Mouse (Mus musculus): ENCODE measurements around the gene Slc43a1. TPM values are rescaled to one million over a fixed set of nuclear protein-coding genes. Genes with fewer than 3 reads are reported as not detected.

Slc43a1 gene
- total and polyA plus RNA-seq, 2 experiments from 2014 or later: 2.8 to 3.9 TPM

DNA sequence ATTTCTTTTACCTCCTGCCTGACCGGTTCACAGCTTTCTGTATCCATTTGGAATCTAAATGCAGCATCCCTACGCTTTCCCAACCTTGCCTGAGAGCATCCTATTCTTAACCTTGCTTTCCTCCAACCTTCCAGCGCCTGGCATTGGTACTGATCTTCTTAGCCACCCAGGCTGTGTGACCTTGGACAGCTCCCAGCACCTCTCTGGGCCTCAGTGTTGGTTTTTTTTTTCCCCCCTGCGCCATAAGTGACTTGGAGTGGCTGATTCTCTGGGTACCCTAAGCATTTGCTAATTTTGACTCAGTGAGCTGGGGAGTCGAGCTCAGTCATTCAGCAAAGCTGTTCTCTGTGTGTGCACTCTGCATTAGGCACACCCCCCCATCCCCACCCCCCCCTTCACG, 37.2 kb downstream of the Slc43a1 start:
- Histone ChIP-seq H3K4me2 (ENCODE audit: low read depth, low read length) (no peak overlapping the region), H3K4me1 (ENCODE audit: control insufficient read depth, insufficient read depth) (no peaks in the 10 kb centered on the region), H3K9me3 (replicated peaks; ENCODE audit: control insufficient read depth, low read length) (no peaks in the 10 kb centered on the region), H3K9ac (replicated peaks; ENCODE audit: low read depth, low read length) (no peak overlapping the region), H3K27me3 (ENCODE audit: control insufficient read depth, insufficient read depth, low read length) (peaks cover 73% of the 10 kb centered on the region), H3K27ac (ENCODE audit: low read depth) (no peak overlapping the region), H3K36me3 (replicated peaks; ENCODE audit: control insufficient read depth, insufficient read depth, low read length) (no peaks in the 10 kb centered on the region), H3K4me3 (ENCODE audit: low read depth, low read length) (no peak overlapping the region)
- no peak for ATAC-seq (ENCODE audit: insufficient read depth, low read depth)
- TF ChIP-seq CTCF (IDR thresholded peaks at IDR 0.05; ENCODE audit: low read depth) (no peak), EP300 (IDR thresholded peaks at IDR 0.05; ENCODE audit: low read depth) (no peak)
- no peak for DNase-seq (ENCODE audit: low spot score)
- 31% methylated on average over 6 of the region's 6 CpGs for WGBS

DNA sequence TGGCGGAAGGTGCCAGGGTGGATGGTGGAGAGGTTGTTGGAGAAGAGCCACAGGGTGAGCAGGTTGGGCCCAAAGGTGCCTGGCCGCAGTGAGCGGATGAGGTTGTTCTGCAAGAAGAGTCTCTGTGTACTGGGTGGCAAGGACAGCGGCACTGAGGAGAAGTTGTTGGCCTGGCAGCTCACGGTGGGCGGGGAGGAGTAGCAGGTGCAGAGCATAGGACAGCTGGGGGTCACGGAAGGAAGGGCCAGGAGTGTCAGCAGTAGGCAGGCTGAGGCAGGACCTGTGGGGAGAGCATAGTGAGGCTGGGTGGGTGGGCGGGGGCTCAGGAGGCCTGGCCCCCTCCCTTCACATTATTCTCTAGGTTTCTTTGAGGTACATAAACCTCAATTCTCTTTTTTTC, 41.9 kb downstream of the Slc43a1 start:
- H3K4me3 ChIP-seq (ENCODE audit: low read depth, low read length): no peak overlapping the region
- H3K4me1 ChIP-seq (ENCODE audit: control insufficient read depth, insufficient read depth): peaks cover 6% of the 10 kb centered on the region
- peaks cover 72% of the 10 kb centered on the region for H3K27me3 ChIP-seq (ENCODE audit: control insufficient read depth, insufficient read depth, low read length)
- DNase-seq (ENCODE audit: low spot score) (no peak), ATAC-seq (ENCODE audit: insufficient read depth, low read depth) (no peak)
- H3K27ac ChIP-seq (ENCODE audit: low read depth): no peak overlapping the region
- TF ChIP-seq CTCF (IDR thresholded peaks at IDR 0.05; ENCODE audit: low read depth) (no peak), EP300 (IDR thresholded peaks at IDR 0.05; ENCODE audit: low read depth) (no peak)
- H3K9ac ChIP-seq (replicated peaks; ENCODE audit: low read depth, low read length): no peak overlapping the region
- H3K36me3 ChIP-seq (replicated peaks; ENCODE audit: control insufficient read depth, insufficient read depth, low read length): no peaks in the 10 kb centered on the region
- 67% methylated on average over 8 of the region's 8 CpGs for WGBS
- no peak overlapping the region for H3K4me2 ChIP-seq (ENCODE audit: low read depth, low read length)
- H3K9me3 ChIP-seq (replicated peaks; ENCODE audit: control insufficient read depth, low read length): no peaks in the 10 kb centered on the region

DNA sequence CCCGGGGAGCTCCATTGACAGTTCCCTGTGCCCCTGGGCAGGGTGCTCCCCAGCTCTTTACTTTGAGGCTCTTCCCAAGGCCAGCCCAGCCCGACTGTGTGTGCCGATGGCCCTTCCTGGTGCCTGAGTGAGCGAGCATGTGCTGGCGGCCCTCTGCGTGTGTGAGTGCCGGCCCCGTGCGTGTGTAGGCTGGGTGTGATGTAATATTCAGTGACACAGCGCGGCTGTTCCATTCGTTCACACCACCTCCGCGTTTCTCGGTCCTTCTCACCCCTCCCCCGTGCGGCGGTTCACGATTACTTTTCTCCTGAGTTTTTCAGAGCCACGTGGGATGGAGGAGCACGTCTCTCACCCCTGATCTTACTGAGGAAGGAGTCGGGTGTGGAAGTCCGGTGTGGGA, 44.0 kb downstream of the Slc43a1 start:
- Histone ChIP-seq H3K9ac (replicated peaks; ENCODE audit: low read depth, low read length) (no peak overlapping the region), H3K27me3 (ENCODE audit: control insufficient read depth, insufficient read depth, low read length) (peaks cover 78% of the 10 kb centered on the region), H3K4me2 (ENCODE audit: low read depth, low read length) (peak overlapping the region; percentile 12; the same call in 1 of the 2 replicates), H3K4me1 (ENCODE audit: control insufficient read depth, insufficient read depth) (peaks cover 11% of the 10 kb centered on the region), H3K27ac (ENCODE audit: low read depth) (no peak overlapping the region), H3K36me3 (replicated peaks; ENCODE audit: control insufficient read depth, insufficient read depth, low read length) (no peaks in the 10 kb centered on the region), H3K9me3 (replicated peaks; ENCODE audit: control insufficient read depth, low read length) (no peaks in the 10 kb centered on the region), H3K4me3 (ENCODE audit: low read depth, low read length) (no peak overlapping the region)
- ATAC-seq (ENCODE audit: insufficient read depth, low read depth) (0 out of 2 replicates have a peak, but pooled peaks have one; percentile 29), DNase-seq (ENCODE audit: low spot score) (no peak)
- TF ChIP-seq EP300 (IDR thresholded peaks at IDR 0.05; ENCODE audit: low read depth): no peak
- no peak for TF ChIP-seq CTCF (IDR thresholded peaks at IDR 0.05; ENCODE audit: low read depth)
- WGBS: 4% methylated on average over 23 of the region's 23 CpGs

DNA sequence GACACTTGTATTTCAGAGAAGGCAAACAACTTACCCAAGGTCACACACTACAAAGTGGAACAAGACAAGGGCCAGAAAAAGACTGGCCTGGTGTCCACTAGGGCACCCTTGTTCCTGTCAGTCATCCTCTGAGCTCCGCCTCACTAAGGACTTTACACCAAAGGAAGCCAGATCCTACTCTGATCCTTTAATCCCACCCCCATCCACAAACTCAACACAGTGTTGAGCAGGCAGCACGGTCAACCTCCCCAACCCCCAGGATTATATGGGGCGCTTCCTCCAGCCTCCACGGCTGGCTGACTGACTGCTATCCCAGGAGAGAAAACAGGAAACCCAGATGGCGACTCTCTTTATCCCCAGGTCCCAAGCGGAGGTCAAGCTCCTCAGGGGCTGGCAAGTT, 44.4 kb downstream of the Slc43a1 start:
- Histone ChIP-seq H3K9me3 (replicated peaks; ENCODE audit: control insufficient read depth, low read length) (no peaks in the 10 kb centered on the region), H3K4me3 (ENCODE audit: low read depth, low read length) (no peak overlapping the region), H3K27ac (ENCODE audit: low read depth) (no peak overlapping the region), H3K4me2 (ENCODE audit: low read depth, low read length) (peak overlapping the region; percentile 12; the same call in 1 of the 2 replicates), H3K4me1 (ENCODE audit: control insufficient read depth, insufficient read depth) (peaks cover 15% of the 10 kb centered on the region), H3K9ac (replicated peaks; ENCODE audit: low read depth, low read length) (no peak overlapping the region), H3K36me3 (replicated peaks; ENCODE audit: control insufficient read depth, insufficient read depth, low read length) (no peaks in the 10 kb centered on the region), H3K27me3 (ENCODE audit: control insufficient read depth, insufficient read depth, low read length) (peaks cover 83% of the 10 kb centered on the region)
- ATAC-seq (ENCODE audit: insufficient read depth, low read depth) (no peak), DNase-seq (ENCODE audit: low spot score) (no peak)
- TF ChIP-seq EP300 (IDR thresholded peaks at IDR 0.05; ENCODE audit: low read depth) (no peak), CTCF (IDR thresholded peaks at IDR 0.05; ENCODE audit: low read depth) (no peak)
- 2% methylated on average over 6 of the region's 6 CpGs for WGBS

DNA sequence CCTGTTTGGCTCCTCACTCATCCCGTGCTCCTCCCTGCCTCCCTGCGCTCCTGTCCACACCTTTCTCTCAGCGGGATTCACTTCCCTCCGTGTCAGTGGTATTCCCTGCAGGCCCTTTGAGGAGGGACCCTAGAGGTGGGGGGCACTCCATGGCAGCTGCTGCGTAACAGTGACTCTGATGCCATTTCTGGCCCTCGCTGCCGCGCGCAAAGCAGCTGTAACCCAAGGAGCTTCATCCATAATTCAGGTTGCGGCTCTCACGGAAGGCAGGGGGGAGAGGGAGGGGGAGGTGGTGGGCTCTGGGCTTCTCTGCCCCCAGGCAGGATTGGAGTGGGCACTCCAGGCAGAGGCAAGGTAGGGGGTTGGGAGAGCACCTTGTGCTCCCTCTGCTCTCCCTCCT, 44.9 kb downstream of the Slc43a1 start:
- WGBS: 19% methylated on average over 10 of the region's 11 CpGs
- H3K27ac ChIP-seq (ENCODE audit: low read depth): no peak overlapping the region
- no peak overlapping the region for H3K4me3 ChIP-seq (ENCODE audit: low read depth, low read length)

DNA sequence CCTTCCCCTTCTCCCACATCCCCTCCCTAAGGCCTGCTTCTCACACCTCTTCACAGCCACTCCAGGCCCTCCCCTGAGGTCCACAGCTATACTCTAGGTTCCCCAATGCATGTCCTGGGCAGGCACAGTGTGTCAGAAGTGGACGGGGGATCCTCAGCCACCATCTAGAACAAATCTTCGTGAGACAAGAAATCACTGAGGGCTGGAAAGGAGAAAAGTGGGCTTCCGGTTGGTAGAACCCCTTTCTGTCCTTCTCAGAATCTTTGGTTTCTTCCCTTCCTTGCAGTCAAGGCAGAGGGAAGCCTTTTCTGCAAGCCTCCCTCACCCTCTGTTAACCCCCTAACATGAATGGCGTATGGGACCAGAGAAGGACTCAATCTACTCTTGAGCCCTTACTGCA, 45.3 kb downstream of the Slc43a1 start:
- peaks cover 86% of the 10 kb centered on the region for H3K27me3 ChIP-seq (ENCODE audit: control insufficient read depth, insufficient read depth, low read length)
- ATAC-seq (ENCODE audit: insufficient read depth, low read depth): no peak
- 77% methylated on average over 4 of the region's 4 CpGs for WGBS
- H3K27ac ChIP-seq (ENCODE audit: low read depth): no peak overlapping the region
- H3K4me3 ChIP-seq (ENCODE audit: low read depth, low read length): no peak overlapping the region
- peaks cover 20% of the 10 kb centered on the region for H3K4me1 ChIP-seq (ENCODE audit: control insufficient read depth, insufficient read depth)
- H3K4me2 ChIP-seq (ENCODE audit: low read depth, low read length): no peak overlapping the region
- no peak overlapping the region for H3K9ac ChIP-seq (replicated peaks; ENCODE audit: low read depth, low read length)
- no peaks in the 10 kb centered on the region for H3K36me3 ChIP-seq (replicated peaks; ENCODE audit: control insufficient read depth, insufficient read depth, low read length)
- no peak for TF ChIP-seq CTCF (IDR thresholded peaks at IDR 0.05; ENCODE audit: low read depth)
- TF ChIP-seq EP300 (IDR thresholded peaks at IDR 0.05; ENCODE audit: low read depth): no peak
- DNase-seq (ENCODE audit: low spot score): no peak
- H3K9me3 ChIP-seq (replicated peaks; ENCODE audit: control insufficient read depth, low read length): no peaks in the 10 kb centered on the region

More for the DNA sequence above, 44.9 kb downstream of the Slc43a1 start:
- TF ChIP-seq CTCF (IDR thresholded peaks at IDR 0.05; ENCODE audit: low read depth) (no peak), EP300 (IDR thresholded peaks at IDR 0.05; ENCODE audit: low read depth) (no peak)
- ATAC-seq (ENCODE audit: insufficient read depth, low read depth) (no peak), DNase-seq (ENCODE audit: low spot score) (no peak)
- Histone ChIP-seq H3K36me3 (replicated peaks; ENCODE audit: control insufficient read depth, insufficient read depth, low read length) (no peaks in the 10 kb centered on the region), H3K9ac (replicated peaks; ENCODE audit: low read depth, low read length) (no peak overlapping the region), H3K27me3 (ENCODE audit: control insufficient read depth, insufficient read depth, low read length) (peaks cover 85% of the 10 kb centered on the region), H3K4me2 (ENCODE audit: low read depth, low read length) (0 out of 2 replicates have a peak overlapping the region, but pooled peaks have one; percentile 12), H3K4me1 (ENCODE audit: control insufficient read depth, insufficient read depth) (peaks cover 17% of the 10 kb centered on the region), H3K9me3 (replicated peaks; ENCODE audit: control insufficient read depth, low read length) (no peaks in the 10 kb centered on the region)

All from heart, postnatal 0 days (tissue).